Mouse (Mus musculus) urinary bladder, postnatal 10 days (tissue): Measurements from ENCODE around the gene Mup1.
"Not testable (repeated sequence)": the region's sequence is repeated elsewhere in the genome, so short reads cannot be mapped to it uniquely, and the experiment has no call there.

ENCODE experiments used
- DNase-seq: peaks from one replicate; pipeline ENCODE4 v3.0.0; 2022; ENCODE audit warnings: low spot score

Gene Mup1

GRCm38 (mm10) chr4:60501860-60502259 lies at the start of gene Mup1:
Gene Mup1, minus strand, starts transcription at chr4:60501960.
- not testable (repeated sequence) for DNase-seq
